Mouse (Mus musculus): Measurements from ENCODE around the gene Cdk10.
"Not testable (repeated sequence)": the region's sequence is repeated elsewhere in the genome, so short reads cannot be mapped to it uniquely, and the experiment has no call there.

Cdk10 gene

DNA sequence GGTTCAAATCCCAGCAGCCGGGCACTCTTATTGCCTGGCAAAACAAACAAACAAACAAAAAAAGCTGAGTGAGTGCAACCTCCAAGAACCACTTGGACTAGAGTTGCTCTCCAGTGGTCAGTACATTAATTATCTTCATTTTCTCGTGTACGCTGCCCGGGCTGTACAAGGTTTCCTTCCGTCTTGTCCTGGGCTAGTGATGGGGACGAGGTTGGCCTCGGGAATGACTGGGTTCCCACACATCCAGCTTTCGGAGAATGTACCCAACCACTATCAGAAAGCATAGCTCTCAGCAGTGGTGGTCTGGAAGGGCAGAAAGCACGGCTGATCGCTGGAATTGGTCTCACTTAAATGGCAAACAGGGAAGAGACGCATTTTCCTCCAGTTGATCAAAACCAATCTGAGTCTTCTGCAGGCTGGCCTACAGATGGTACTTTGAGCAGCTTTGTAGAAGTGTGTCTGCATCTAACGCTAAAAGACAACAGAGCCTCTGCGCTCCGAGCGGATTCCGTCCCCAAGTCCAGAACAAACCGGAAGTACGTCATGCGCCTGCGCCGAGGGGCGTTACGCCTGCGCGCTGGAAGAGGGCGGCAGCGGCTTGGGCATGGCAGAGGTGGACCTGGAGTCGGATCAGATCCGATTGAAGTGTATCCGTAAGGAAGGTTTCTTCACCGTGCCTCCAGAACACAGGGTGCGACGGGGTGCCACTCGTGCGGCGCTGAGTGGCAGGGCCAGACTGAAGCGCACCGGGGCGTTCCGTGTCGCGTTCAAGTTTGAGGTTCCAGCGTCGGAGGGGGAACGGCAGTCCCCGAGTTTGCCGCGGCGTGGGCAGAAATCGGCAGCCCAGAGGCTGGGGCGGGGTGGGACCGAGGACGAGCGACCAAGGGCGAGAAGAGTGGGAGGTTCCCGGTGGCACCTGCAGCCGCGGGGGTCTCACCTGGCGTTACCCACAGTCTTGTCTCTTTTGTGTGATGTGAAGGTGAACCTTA is at the start of gene Cdk10:
TSS of gene Cdk10 (plus strand) at position 565 of the 989 bp plus-strand sequence.
- DNase-seq, result peak; percentile 93

DNA sequence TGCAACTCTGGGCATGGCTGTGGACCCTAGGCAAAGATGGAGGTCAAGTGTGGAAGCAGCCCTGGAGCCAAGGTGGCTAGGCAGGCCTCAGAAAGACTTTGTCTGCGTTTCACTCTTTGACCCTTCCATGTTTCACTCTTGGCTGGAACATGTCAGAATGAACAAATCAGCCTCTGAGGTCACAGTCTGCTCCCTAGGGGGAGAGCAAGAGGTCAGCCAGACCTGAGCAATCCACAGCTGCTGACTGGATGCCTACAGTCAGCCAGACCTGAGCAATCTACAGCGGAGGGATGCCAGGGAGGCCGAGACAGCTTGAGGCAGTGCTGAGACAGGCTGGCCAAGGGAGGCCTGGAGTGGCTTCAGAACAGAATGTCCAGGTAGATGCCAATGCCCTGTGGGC is 43.3 kb upstream of the Cdk10 start:
- DNase-seq, result peak; percentile 91

GRCm38 (mm10) chr8:123185566-123186409 is 38.9 kb upstream of the Cdk10 start, which contains the start of gene Dpep1:
TSS of gene Dpep1 (plus strand) at chr8:123186242.
- DNase-seq, result peak; percentile 72

GRCm38 (mm10) chr8:123188006-123188405 is 36.6 kb upstream of the Cdk10 start:
- no peak for DNase-seq

DNA sequence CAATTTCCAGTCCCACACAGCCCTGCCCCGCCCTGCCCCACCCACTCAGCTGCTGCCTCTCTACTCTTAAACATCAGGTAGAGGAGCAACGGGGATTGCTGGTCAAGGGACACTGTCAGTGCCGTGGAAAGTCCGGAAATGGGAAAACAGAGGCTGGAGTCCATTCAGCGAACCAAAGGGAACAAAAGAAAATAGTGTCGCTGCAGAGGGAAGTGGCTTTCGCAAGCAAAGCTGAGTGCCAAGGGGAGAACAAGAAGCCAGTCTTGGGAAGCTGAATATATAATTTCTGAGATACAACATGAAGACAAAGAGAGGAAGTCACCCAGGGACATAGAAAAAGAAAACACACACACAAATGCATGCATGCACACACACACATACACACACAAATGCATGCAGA is 35.8 kb upstream of the Cdk10 start:
- no peak for DNase-seq

DNA sequence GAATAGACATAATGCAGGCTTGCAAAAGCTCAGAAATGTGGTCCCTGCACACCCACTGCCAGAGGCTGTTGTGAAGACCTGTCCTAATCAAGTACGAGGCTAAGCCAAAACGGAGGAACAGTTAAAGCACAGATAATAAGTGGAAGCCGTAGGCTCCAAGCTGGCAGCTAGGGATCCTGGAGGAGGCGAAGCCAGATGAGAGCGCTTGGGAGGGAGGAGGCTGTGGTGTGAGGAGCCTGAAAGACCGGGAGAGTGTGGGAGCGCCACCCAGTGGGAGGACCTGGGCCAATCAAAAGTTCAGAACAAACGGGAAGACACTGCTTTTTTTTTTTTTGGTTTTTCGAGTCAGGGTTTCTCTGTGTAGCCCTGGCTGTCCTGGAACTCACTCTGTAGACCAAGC is 34.0 kb upstream of the Cdk10 start:
- peak; percentile 87 for DNase-seq

DNA sequence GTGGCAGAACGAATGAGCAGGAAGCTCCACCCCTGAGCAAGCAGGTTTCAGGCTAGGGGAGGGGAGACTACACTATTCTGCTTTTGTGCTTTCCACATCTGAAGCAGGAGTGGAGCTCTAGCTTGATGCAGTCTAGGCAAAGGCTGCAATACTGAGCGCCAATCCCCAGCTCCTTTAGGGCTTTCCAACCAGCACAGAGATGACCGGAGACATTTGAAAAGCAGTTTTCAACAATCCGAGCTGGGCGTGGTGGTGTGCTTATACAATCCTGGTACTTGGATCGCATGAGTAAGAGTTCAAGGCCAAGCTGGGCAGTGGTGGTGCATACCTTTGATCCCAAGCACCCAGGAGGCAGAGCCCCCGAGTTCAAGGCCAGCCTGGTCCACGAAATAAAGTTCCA is 32.7 kb upstream of the Cdk10 start:
- DNase-seq, result no peak

- peak; percentile 75 for DNase-seq
Measured at GRCm38 (mm10) chr8:123193771-123194170, 30.9 kb upstream of the Cdk10 start.

- peak; percentile 50 for DNase-seq
Measured at GRCm38 (mm10) chr8:123197016-123197415, 27.6 kb upstream of the Cdk10 start.

GRCm38 (mm10) chr8:123199864-123200263 is 24.8 kb upstream of the Cdk10 start:
- DNase-seq, result no peak

DNA sequence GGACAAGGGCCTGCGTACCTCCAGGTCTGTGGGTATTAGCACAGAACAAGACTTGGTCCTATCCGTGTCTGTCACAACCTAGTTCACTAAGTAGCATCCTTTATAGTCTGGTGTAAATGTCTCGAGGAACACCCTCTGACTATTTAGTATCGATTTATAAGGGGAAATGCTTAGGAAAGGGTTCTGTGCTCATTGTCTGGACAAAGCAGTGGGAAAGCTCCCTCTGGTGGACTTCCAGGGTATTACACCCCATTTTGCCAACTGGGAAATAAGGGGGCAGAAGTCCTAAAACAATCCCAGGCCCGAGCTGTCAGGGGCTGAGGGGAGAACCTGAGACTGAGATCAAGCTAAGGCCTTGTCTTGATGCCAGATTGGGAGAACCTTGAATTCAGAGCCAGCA is 22.4 kb upstream of the Cdk10 start:
- peak; percentile 77 for DNase-seq

DNA sequence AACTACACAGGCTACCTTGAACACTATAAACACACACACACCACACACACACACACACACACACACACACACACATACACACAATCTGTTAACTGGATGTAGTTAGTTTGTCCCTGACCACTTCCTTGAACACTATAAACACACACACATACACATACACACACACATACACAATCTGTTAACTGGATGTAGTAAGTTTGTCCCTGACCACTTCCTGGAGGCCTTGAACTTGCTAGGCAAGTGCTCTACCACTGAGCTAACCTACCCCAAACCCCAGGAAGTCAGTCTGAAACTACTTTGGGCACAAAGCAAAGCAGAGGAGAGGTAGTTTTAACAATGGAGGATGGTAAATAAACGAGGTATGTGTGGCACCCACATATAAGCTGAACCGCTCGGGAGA is 21.1 kb upstream of the Cdk10 start:
- no peak for DNase-seq

- DNase-seq, result no peak
Measured at GRCm38 (mm10) chr8:123211876-123212275, 12.8 kb upstream of the Cdk10 start.

DNA sequence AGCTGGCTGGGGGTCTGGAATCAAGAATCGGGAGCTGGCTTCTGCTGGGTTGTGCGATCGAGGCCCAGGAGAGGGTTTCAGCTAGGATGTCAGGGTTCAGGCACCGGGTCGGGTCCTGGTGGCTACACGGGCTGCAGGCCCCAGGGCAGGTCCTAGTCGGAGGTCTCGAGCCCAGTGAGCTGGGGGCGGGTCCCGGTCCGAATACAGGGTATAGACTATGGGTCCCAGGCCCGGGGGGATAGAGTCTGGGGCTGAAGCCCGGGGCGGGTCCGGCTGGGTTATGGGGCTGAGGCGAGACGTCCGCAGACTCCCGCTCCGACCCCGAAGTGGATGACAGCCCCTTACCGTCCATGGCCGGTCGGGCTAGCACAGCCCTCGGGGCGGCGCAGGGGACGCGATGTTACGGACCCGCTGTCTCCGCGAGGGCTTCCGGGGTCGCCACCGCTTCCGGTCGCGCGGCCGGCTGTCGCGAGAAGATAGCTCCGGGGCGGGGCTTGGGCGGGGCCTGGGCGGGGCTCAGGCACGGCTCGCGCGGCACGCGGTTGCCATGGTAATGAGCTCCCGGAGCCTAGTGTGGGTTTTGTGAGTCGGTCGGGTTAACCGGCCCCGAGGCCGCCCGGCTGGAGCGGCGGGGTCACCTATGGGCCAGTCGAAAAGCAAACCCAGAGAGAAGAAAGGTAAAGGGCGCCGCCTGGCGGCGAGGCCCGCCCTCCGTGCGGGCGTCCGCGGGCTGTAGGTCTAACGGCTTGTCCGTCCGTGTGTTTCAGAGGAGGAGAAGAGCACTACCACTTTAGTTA is 12.1 kb upstream of the Cdk10 start, which contains the start of the genes Chmp1a and Spata33:
TSS of gene Chmp1a (minus strand) at position 443 of the 797 bp plus-strand sequence.
TSS of gene Spata33 (plus strand) at position 512 of the 797 bp plus-strand sequence.
- DNase-seq, result peak; percentile 98

DNA sequence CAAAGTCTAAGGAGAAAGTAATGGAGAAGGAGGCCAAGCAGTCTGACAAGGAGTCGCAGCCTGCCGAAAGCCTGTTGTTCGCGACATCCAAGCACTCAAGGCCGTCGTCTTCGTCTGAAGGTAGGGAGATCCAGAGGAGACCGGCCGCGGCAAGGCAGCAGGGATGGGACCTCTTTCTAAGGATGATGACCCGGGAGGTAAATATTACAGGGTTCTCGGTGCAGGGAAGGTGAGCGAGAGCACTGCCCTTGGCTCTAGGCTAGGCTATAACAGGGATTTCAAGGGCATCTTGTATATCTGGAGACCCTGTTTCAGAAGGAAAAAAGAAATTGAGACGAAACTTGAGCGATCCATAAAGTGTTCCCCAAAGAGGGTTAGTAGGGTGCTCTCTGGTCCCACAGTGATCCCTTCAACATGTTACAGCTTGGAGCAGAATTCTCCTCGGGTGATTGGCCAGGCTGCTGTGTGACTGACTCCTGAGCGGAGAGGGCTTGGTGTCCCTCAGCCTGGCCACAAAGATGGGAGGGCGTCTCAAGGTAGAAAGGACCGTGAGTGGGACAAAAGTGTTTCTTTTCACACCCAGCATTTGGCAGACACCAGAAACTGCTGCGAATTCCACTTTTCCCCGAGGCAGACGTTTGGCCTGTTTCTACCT is 11.4 kb upstream of the Cdk10 start:
- no peak for DNase-seq

DNA sequence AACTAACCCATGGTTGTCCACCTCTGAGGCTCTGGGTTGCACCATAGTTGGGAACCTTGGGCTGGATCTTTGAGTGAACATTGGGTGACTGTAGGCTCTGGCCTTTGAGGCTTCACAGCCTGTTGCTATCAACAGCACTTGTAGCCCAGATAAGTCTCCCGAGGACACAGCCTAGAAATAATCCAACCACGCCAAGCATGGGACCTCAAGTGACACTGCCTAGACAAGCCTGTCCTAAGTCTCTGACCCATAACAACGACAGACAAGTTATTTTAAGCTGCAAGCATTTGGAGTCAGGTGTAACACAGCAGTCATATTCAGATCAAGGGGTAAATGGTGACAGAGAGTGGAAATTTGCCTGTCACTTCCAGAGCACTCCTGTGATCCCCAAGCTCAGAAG is 9.2 kb upstream of the Cdk10 start:
- DNase-seq, result no peak

DNA sequence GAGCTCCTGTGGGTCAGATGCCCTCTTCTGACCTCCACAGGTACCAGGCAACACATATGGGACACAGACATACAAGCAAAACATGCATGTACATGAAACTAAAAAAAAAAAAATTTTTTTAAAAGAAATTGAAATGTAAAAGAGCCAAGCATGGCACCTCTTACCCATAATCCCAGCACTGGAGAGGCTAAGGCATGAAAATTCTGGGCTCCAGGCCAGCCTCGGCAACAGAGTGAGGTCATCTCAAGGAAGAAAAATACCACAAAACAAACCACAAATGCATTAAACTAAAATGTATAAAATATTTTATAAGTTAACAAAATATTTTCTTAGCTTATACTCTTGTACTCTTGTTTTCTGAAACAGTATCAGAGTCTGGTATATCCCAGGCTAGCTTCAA is 3.7 kb upstream of the Cdk10 start:
- DNase-seq, result no peak

DNA sequence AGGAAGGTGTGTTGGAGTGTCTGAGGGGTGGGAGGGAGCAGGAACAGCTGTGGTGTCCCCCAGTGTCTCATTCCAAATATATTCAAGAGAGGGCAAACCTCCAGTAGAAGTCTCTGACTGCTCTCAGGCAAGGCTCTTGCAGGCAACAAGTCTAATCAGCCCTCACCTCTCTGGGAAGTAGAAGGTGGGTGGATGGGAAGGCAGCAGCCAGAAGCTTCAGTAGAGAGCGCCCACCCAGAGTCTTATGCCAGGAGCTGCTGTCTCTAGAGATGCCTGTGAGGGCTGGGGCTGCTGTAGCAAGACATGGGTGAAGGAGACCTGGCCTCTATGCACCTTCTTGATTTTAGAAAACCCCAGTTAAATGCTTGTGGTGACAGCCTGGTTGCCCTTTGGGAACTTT is 3.8 kb downstream of the Cdk10 start:
- no peak for DNase-seq

GRCm38 (mm10) chr8:123230326-123230725 is 5.7 kb downstream of the Cdk10 start:
- not testable (repeated sequence) for DNase-seq

- no peak for DNase-seq
Measured at GRCm38 (mm10) chr8:123231742-123232141, 7.1 kb downstream of the Cdk10 start.

DNA sequence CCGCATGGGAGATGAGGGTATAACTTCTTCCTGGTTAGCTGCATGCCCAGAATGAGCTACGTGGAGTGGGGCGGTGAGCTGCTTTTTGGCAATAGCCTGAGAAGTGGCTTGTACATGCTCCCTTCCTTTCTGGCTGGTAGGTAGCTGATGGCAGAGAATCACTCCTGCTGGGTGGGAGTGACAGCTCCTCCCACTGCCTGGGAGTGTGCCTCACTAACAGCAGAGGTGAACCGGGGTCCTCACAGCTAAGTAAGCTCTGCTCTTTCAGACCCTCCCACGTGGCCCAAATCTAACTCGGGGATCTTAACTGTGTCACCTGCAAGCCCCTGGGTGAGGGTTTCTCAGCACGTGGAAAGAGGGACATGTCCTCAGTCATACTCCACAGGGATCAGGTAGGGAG is 7.9 kb downstream of the Cdk10 start:
- DNase-seq, result no peak

DNA sequence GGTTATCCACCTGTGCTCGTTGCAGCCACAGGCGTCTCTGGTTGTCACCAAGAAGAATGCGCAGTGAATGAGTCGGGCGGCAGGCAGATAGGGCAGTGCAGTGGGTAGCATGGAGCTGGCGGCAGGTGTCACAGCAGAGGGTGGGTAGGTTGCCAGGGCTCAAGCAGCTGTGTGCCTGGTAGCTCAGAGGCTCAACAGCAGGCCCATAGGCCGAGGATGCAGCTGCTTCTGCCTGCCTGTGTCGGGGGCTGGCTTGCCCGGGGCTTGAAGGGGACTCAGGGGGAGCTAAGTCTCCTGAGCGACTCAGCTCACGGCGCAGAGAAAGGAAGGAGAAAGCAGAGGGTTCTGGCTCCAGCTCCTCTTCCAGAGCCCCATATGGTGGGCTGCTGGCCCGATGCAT is 8.7 kb downstream of the Cdk10 start:
- DNase-seq, result no peak

Data from kidney, adult 9 months (tissue).